Comparison of ENCODE assay signal across 8 mouse cellular contexts in the genomic region with DNA sequence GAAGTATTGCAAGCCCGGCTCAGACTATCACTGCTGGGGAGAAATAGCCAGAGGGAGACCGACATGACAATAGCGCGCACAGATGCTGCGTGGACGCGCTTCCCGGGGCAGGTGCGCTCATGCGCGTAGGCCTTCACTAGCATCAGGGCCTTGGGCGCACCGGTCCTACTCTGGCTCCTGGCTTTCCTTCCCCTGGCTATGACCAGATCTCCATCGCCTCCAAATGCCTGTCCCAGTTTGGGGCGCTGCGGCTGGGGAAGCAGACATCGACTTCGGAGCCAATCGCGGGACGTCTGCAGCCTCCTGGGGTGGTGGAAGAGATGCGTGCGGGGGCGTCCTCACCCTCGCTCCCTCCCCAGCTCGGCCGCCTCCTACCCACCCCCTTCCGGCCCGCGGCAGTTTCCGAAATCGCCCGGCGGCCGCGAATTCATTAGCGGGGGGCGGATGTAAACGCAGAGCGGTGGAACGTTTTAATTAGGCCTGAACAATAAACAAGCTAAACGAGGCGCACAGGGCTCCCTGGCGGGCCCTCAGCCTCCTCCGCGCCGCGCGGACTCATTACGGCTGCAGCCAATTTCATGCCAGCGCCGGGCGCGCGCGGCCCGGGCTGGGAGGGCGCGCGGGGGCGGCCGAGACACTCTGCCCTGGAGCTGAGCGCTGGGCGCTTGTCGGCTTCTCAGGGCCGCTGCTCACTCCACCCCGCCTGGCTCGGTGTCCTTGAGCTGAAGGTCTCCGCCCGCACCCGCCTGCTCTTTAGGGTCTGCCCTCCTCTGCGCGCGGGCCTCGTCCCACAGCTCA. TPM values are rescaled to one million over a fixed set of nuclear protein-coding genes. Genes with fewer than 3 reads are reported as not detected.
A peak's percentile ranks its signal among the peaks of the same experiment; 100 is the strongest.
DNase-seq lines count a peak whose midpoint lies in the region; ATAC-seq and TF ChIP-seq lines count a peak whose summit lies in the region.

No protein-coding gene starts in this region.

- H3K79me2 ChIP-seq in heart, adult 2 months (replicated peaks; ENCODE audit: control insufficient read depth, insufficient read depth, low read length) = no peaks in the 10 kb centered on the region

- no peak for TF ChIP-seq POLR2A in heart, adult 2 months (IDR thresholded peaks at IDR 0.05; ENCODE audit: insufficient read depth, low read depth, low read length)

- peak overlapping the region; percentile 60 for H3K4me3 ChIP-seq in heart, adult 2 months
- H3K4me3 ChIP-seq in kidney, embryonic 16.5 days (ENCODE audit: low read length) = peak overlapping the region; percentile 51
- H3K4me3 ChIP-seq in liver, embryonic 14.5 days (ENCODE audit: insufficient read depth in 1 of 2, low read depth in 2 of 2, low read length in 2 of 2) = peak overlapping the region in 1 of 2 experiments; percentile 12; a peak in 1 of 4 replicates

- peak overlapping the region; percentile 44 for H3K9ac ChIP-seq in heart, adult 2 months (ENCODE audit: low read depth, low read length)
- peak overlapping the region; percentile 65 for H3K9ac ChIP-seq in kidney, embryonic 16.5 days (replicated peaks; ENCODE audit: low read length)
- no peak overlapping the region for H3K9ac ChIP-seq in liver, embryonic 14.5 days (replicated peaks)

- TF ChIP-seq EP300 in heart, adult 2 months (IDR thresholded peaks at IDR 0.05; ENCODE audit: insufficient read depth, low read depth, low read length) = no peak
- no peak for TF ChIP-seq EP300 in liver, embryonic 14.5 days (IDR thresholded peaks at IDR 0.05; ENCODE audit: low read depth)

- TF ChIP-seq CTCF in heart, adult 2 months (IDR thresholded peaks at IDR 0.05) = no peak
- TF ChIP-seq CTCF in liver, embryonic 14.5 days (IDR thresholded peaks at IDR 0.05; ENCODE audit: low read depth) = no peak

- peak overlapping the region; percentile 92 for H3K4me2 ChIP-seq in kidney, embryonic 16.5 days (replicated peaks; ENCODE audit: low read depth, low read length)
- H3K4me2 ChIP-seq in liver, embryonic 14.5 days (ENCODE audit: low read depth) = peak overlapping the region; percentile 16

- intact Hi-C loops in heart, adult 2 months (cut with DNase I) = no loop called here

- no peaks in the 10 kb centered on the region for H3K9me3 ChIP-seq in kidney, embryonic 16.5 days (ENCODE audit: low read length)
- H3K9me3 ChIP-seq in liver, embryonic 14.5 days (ENCODE audit: control insufficient read depth, low read length) = no peaks in the 10 kb centered on the region

- H3K36me3 ChIP-seq in heart, adult 2 months (ENCODE audit: control insufficient read depth, insufficient read depth, low read length) = no peaks in the 10 kb centered on the region
- H3K36me3 ChIP-seq in kidney, embryonic 16.5 days (ENCODE audit: insufficient read depth, low read length) = no peaks in the 10 kb centered on the region
- no peaks in the 10 kb centered on the region for H3K36me3 ChIP-seq in liver, embryonic 14.5 days (replicated peaks; ENCODE audit: control insufficient read depth, insufficient read depth, low read depth)

- no peaks in the 10 kb centered on the region; the same call in 1 of the 2 replicates for H3K4me1 ChIP-seq in heart, adult 2 months (ENCODE audit: control insufficient read depth, insufficient read depth, low read length)
- H3K4me1 ChIP-seq in kidney, embryonic 16.5 days (ENCODE audit: insufficient read depth, low read length) = peaks cover 26% of the 10 kb centered on the region; the same call in 1 of the 2 replicates
- no peaks in the 10 kb centered on the region for H3K4me1 ChIP-seq in liver, embryonic 14.5 days (replicated peaks; ENCODE audit: control insufficient read depth in 2 of 2, insufficient read depth in 2 of 2, low read length in 1 of 2)

- 1% methylated on average over 75 of the region's 75 CpGs for WGBS in heart, adult 2 months
- under 1% methylated on average over 73 of the region's 75 CpGs for WGBS in kidney, embryonic 16.5 days
- WGBS in liver, embryonic 14.5 days (ENCODE audit: insufficient replicate concordance) = under 1% methylated on average over 75 of the region's 75 CpGs

- peak; percentile 63 for DNase-seq in CD4-positive helper T cell, adult 2 months (ENCODE audit: low read depth, low spot score)
- peak; percentile 82 for DNase-seq in R1 (ENCODE audit: low read depth, low spot score)
- DNase-seq in embryo, embryonic 10.5 days (ENCODE audit: low spot score) = peak; percentile 71
- DNase-seq in heart, adult 2 months = peak; percentile 52 to 58
- DNase-seq in liver, embryonic 14.5 days (ENCODE audit: low read depth in 3 of 3, low spot score in 3 of 3) = no peak
- DNase-seq in retina, embryonic 14.5 days (ENCODE audit: low spot score) = peak; percentile 86
- DNase-seq in thymus, postnatal 10 days (ENCODE audit: low spot score in 2 of 2) = no peak

- H3K27me3 ChIP-seq in heart, adult 2 months (ENCODE audit: control insufficient read depth, insufficient read depth, low read length) = peaks cover 2% of the 10 kb centered on the region; the same call in 1 of the 2 replicates
- H3K27me3 ChIP-seq in kidney, embryonic 16.5 days (ENCODE audit: insufficient read depth, low read length) = peaks cover 62% of the 10 kb centered on the region
- peaks cover 60% of the 10 kb centered on the region for H3K27me3 ChIP-seq in liver, embryonic 14.5 days (ENCODE audit: control insufficient read depth, insufficient read depth, low read length)

- H3K27ac ChIP-seq in heart, adult 2 months = no peak overlapping the region; the same call in 1 of the 2 replicates
- H3K27ac ChIP-seq in kidney, embryonic 16.5 days (ENCODE audit: low read length) = peak overlapping the region; percentile 40
- no peak overlapping the region for H3K27ac ChIP-seq in liver, embryonic 14.5 days

- ATAC-seq in kidney, embryonic 16.5 days (ENCODE audit: low FRiP score, low TSS enrichment) = peak; percentile 63
- ATAC-seq in liver, embryonic 14.5 days (ENCODE audit: insufficient read depth) = no peak

RNA-seq across cellular contexts. Expression of a gene that starts 24.7 kb away (rescaled TPM):
- 100 to 1,000 TPM in 1 of 2 experiments, 10 to 100 TPM in 1; 98.0 to 124 TPM for total RNA-seq in heart, adult 2 months (2021)
- 108 and 133 TPM in 2 replicates for polyA plus RNA-seq in heart, adult 2 months (2012; rRNA removed)
- 60.4 and 63.2 TPM in 2 replicates for polyA plus RNA-seq in kidney, embryonic 16.5 days (2015; fragmentation: Nextera tagmentation; extraction: Ambion mirVana)
- 5.6 and 5.7 TPM in 2 replicates for polyA plus RNA-seq in liver, embryonic 14.5 days (2012; rRNA removed)
- 8.4 TPM in 2 replicates for polyA plus RNA-seq in liver, embryonic 14.5 days (2014; fragmentation: Nextera tagmentation; extraction: Ambion mirVana)

Comparison
In these comparisons a context has a peak if more than half of its experiments do, and no peak if none do; other contexts are left out.
1. DNase-seq: peak in CD4-positive helper T cell, adult 2 months (single experiment), R1 (single experiment), embryo, embryonic 10.5 days (single experiment), heart, adult 2 months (2 of 2) and retina, embryonic 14.5 days (single experiment); none in liver, embryonic 14.5 days (0 of 3) and thymus, postnatal 10 days (0 of 2).